Mouse (Mus musculus) gastrocnemius, adult 2 months (tissue): ENCODE data around the gene Pop4. TPM values are rescaled to one million over a fixed set of nuclear protein-coding genes. Genes with fewer than 3 reads are reported as not detected.
A peak's percentile ranks its signal among the peaks of the same experiment; 100 is the strongest.

ENCODE experiments used
- DNase-seq: peaks from one replicate; pipeline ENCODE4 v3.0.0; 2022
- H3K27ac ChIP-seq: fragments of 200-600 bp; 2 replicates; pipeline ENCODE4 v1.8.1; 2022; ENCODE audit warnings: mild to moderate bottlenecking
- H3K4me3 ChIP-seq: fragments of 200-600 bp; 2 replicates; pipeline ENCODE4 v1.8.1; 2022; ENCODE audit warnings: mild to moderate bottlenecking, moderate library complexity
- CTCF ChIP-seq: fragments of 200-600 bp; IDR thresholded peaks from 2 replicates; pipeline ENCODE4 v1.8.1; 2022; ENCODE audit warnings: antibody characterized with exemption, mild to moderate bottlenecking, moderate library complexity
- intact Hi-C: fragments of 180-260 bp; cut with DNase I; formaldehyde crosslinking; loops from one replicate; pipeline ENCODE4 v1.15.1; 2025
- total RNA-seq, 2 experiments: library from RNA; stranded (reverse); gene quantifications; 2 replicates each; pipeline ENCODE4 v1.2.3; 2021

Gene Pop4
- total RNA-seq, 2 experiments from 2014 or later = 8.3 to 8.4 TPM

- no peak for DNase-seq
- no peak overlapping the region for H3K4me3 ChIP-seq
- intact Hi-C loops = no loop called here
- H3K27ac ChIP-seq = no peak overlapping the region
- TF ChIP-seq CTCF = no peak
These were observed 34.1 kb downstream of the Pop4 start for GRCm38 (mm10) chr7:38237140-38237539.

GRCm38 (mm10) chr7:38236400-38237105 lies 34.7 kb downstream of the Pop4 start:
- intact Hi-C loops = no loop called here
- DNase-seq = no peak
- no peak overlapping the region for H3K27ac ChIP-seq
- TF ChIP-seq CTCF = no peak
- no peak overlapping the region for H3K4me3 ChIP-seq

- Histone ChIP-seq H3K27ac (peak overlapping the region; percentile 72), H3K4me3 (peak overlapping the region; percentile 34)
- no peak for TF ChIP-seq CTCF
- peak; percentile 81 for DNase-seq
- intact Hi-C loops = loop anchor here (2.0 kb wide), 1 partner anchor 19 kb away; no protein-coding TSS in a partner anchor
These were observed 40.9 kb downstream of the Pop4 start for GRCm38 (mm10) chr7:38230285-38230684.

- intact Hi-C loops = no loop called here
- peak overlapping the region; percentile 82 for H3K4me3 ChIP-seq
- TF ChIP-seq CTCF = no peak
- no peak for DNase-seq
- peak overlapping the region; percentile 95 for H3K27ac ChIP-seq
These were observed 42.9 kb downstream of the Pop4 start for GRCm38 (mm10) chr7:38228329-38228728.

- intact Hi-C loops = loop anchor here (1.0 to 2.0 kb wide), 2 partner anchors 11 to 39 kb away; no protein-coding TSS in a partner anchor
- Histone ChIP-seq H3K4me3 (peak within 1 kb of the TSS; percentile 82), H3K27ac (peak within 1 kb of the TSS; percentile 95)
- DNase-seq = peak; percentile 98
- no peak for TF ChIP-seq CTCF
These were observed 43.3 kb downstream of the Pop4 start, which contains the start of gene Plekhf1 for GRCm38 (mm10) chr7:38227900-38228298. TSS of gene Plekhf1 (minus strand) at chr7:38228016.

GRCm38 (mm10) chr7:38227181-38227899 lies 43.9 kb downstream of the Pop4 start:
- TF ChIP-seq CTCF = no peak
- intact Hi-C loops = loop anchor here (1.0 to 2.0 kb wide), 2 partner anchors 10 to 39 kb away; no protein-coding TSS in a partner anchor

GRCm38 (mm10) chr7:38226226-38226625 lies 45.0 kb downstream of the Pop4 start:
- intact Hi-C loops = loop anchor here (2.0 kb wide), 1 partner anchor 41 kb away; no protein-coding TSS in a partner anchor
- peak; percentile 32 for DNase-seq
- TF ChIP-seq CTCF = no peak
- Histone ChIP-seq H3K27ac (peak overlapping the region; percentile 95), H3K4me3 (peak overlapping the region; percentile 82)

More at GRCm38 (mm10) chr7:38227181-38227899, 43.9 kb downstream of the Pop4 start:
- peak overlapping the region; percentile 82 for H3K4me3 ChIP-seq
- peak; percentile 96 for DNase-seq
- peak overlapping the region; percentile 95 for H3K27ac ChIP-seq

- Histone ChIP-seq H3K4me3 (peak overlapping the region; percentile 82), H3K27ac (peak overlapping the region; percentile 95)
- peak; percentile 86 for DNase-seq
- intact Hi-C loops = no loop called here
- TF ChIP-seq CTCF = no peak
These were observed 46.5 kb downstream of the Pop4 start for GRCm38 (mm10) chr7:38224577-38225369.

- intact Hi-C loops = no loop called here
- Histone ChIP-seq H3K27ac (no peak overlapping the region; the same call in 1 of the 2 replicates), H3K4me3 (no peak overlapping the region)
- no peak for DNase-seq
- no peak for TF ChIP-seq CTCF
These were observed 50.4 kb downstream of the Pop4 start for GRCm38 (mm10) chr7:38220866-38221265.

GRCm38 (mm10) chr7:38219526-38219925 lies 51.7 kb downstream of the Pop4 start:
- Histone ChIP-seq H3K4me3 (peak overlapping the region; percentile 3), H3K27ac (peak overlapping the region; percentile 87)
- intact Hi-C loops = no loop called here
- no peak for TF ChIP-seq CTCF
- peak; percentile 30 for DNase-seq

- Histone ChIP-seq H3K27ac (peak overlapping the region; percentile 87), H3K4me3 (no peak overlapping the region; the same call in 1 of the 2 replicates)
- no peak for TF ChIP-seq CTCF
- intact Hi-C loops = no loop called here
- DNase-seq = peak; percentile 65
These were observed 52.4 kb downstream of the Pop4 start for GRCm38 (mm10) chr7:38218631-38219367.
